Mouse (Mus musculus) erythroblast, embryonic 14.5 days (primary cell): Measurements from ENCODE around the gene Ifngr1.

ENCODE experiments used
- GATA1 ChIP-seq: IDR thresholded peaks from 2 replicates; pipeline ENCODE4 v1.6.1; 2012; ENCODE audit warnings: low read length, inconsistent platforms, mixed read lengths
- TAL1 ChIP-seq: IDR thresholded peaks from 3 replicates; pipeline ENCODE4 v1.6.1; 2012; ENCODE audit warnings: low read length, inconsistent platforms, mixed read lengths

DNA sequence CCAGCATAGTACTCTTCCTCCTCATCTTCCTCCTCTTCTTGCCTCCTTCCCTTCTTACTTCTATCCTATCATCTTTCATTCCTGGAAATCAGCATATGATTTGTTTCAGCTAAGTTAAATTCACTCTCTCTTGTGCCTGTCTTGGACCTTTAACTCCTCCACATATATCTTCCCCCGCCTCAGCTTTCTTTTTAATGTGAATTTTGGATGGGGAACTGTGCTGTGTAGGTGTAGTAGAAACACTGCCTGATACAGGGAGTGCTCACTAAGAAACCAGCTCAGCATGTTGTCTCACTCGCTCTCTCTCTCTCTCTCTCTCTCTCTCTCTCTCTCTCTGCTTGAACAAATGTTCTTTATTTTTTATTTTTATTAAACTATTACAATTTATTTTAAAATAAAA lies 53.4 kb downstream of the Ifngr1 start:
- TF ChIP-seq GATA1 (no peak), TAL1 (no peak)
